In the genomic region with DNA sequence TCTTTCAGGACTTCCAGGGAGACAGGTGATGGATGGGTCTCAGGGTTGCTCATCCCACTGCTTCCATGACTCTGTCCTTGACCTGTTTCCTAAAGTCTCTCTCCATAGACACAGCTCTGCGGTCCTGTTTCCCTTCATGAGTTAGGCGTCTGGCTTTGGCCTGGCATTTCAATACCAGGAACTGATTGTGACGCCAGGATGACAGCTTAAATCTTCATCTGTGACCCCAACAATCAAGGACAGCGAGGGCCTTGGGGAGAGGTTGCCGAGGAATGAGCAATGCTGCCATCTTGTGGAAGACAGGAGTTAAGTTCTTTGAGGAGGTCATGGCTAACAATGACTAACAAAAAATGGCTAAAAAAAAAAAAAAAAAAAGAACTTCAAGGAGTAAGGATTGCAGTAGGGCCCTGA, we compare ENCODE assay signal across 8 mouse cellular contexts. TPM values are rescaled to one million over a fixed set of nuclear protein-coding genes. Genes with fewer than 3 reads are reported as not detected.
A peak's percentile ranks its signal among the peaks of the same experiment; 100 is the strongest.
DNase-seq lines count a peak whose midpoint lies in the region; ATAC-seq and TF ChIP-seq lines count a peak whose summit lies in the region.

No protein-coding gene starts in this region.

- no peak overlapping the region for H3K9ac ChIP-seq in intestine, embryonic 14.5 days (ENCODE audit: low read length)
- no peak overlapping the region for H3K9ac ChIP-seq in intestine, embryonic 16.5 days (ENCODE audit: low read depth, low read length)
- H3K9ac ChIP-seq in forebrain, embryonic 13.5 days, result 0 out of 2 replicates have a peak overlapping the region, but pooled peaks have one; percentile 16
- H3K9ac ChIP-seq in midbrain, embryonic 14.5 days (replicated peaks; ENCODE audit: low read length), result no peak overlapping the region
- no peak overlapping the region for H3K9ac ChIP-seq in stomach, postnatal 0 days (ENCODE audit: low read length)

- 0 out of 2 replicates have a peak, but pooled peaks have one; percentile 47 for ATAC-seq in intestine, embryonic 14.5 days (replicated peaks; ENCODE audit: low FRiP score, low TSS enrichment, low read depth)
- ATAC-seq in intestine, embryonic 16.5 days, result no peak
- peak; percentile 67 for ATAC-seq in forebrain, embryonic 13.5 days
- peak; percentile 62 to 71; a peak in 3 of 4 replicates for ATAC-seq in hematopoietic stem cell, adult 5-6 weeks (replicated peaks in 1 of 2; ENCODE audit: insufficient read depth in 1 of 2, low FRiP score in 2 of 2, low TSS enrichment in 1 of 2, low read depth in 1 of 2, poor library complexity in 2 of 2, severe bottlenecking in 2 of 2)
- ATAC-seq in midbrain, embryonic 14.5 days (ENCODE audit: low FRiP score, low TSS enrichment), result no peak; the same call in 1 of the 2 replicates
- ATAC-seq in stomach, postnatal 0 days (ENCODE audit: low FRiP score, low TSS enrichment), result no peak

- TF ChIP-seq EP300 in stomach, postnatal 0 days (optimal IDR thresholded peaks at IDR 0.05), result no peak

- H3K4me3 ChIP-seq in intestine, embryonic 14.5 days (ENCODE audit: low read depth, low read length), result no peak overlapping the region
- no peak overlapping the region for H3K4me3 ChIP-seq in intestine, embryonic 16.5 days (ENCODE audit: low read length)
- no peak overlapping the region for H3K4me3 ChIP-seq in forebrain, embryonic 13.5 days
- no peak overlapping the region for H3K4me3 ChIP-seq in midbrain, embryonic 14.5 days (replicated peaks; ENCODE audit: low read depth, low read length)
- H3K4me3 ChIP-seq in stomach, postnatal 0 days (ENCODE audit: low read depth, low read length), result no peak overlapping the region

- no peak overlapping the region for H3K27ac ChIP-seq in intestine, embryonic 14.5 days (ENCODE audit: low read depth)
- no peak overlapping the region for H3K27ac ChIP-seq in intestine, embryonic 16.5 days (ENCODE audit: low read length)
- H3K27ac ChIP-seq in forebrain, embryonic 13.5 days, result no peak overlapping the region
- H3K27ac ChIP-seq in midbrain, embryonic 14.5 days (replicated peaks; ENCODE audit: low read depth, low read length), result no peak overlapping the region
- no peak overlapping the region for H3K27ac ChIP-seq in stomach, postnatal 0 days (replicated peaks)

- H3K9me3 ChIP-seq in intestine, embryonic 14.5 days (ENCODE audit: control insufficient read depth, low read length), result no peaks in the 10 kb centered on the region
- H3K9me3 ChIP-seq in intestine, embryonic 16.5 days (ENCODE audit: control insufficient read depth, low read length), result no peaks in the 10 kb centered on the region
- no peaks in the 10 kb centered on the region for H3K9me3 ChIP-seq in forebrain, embryonic 13.5 days (replicated peaks)
- H3K9me3 ChIP-seq in midbrain, embryonic 14.5 days (ENCODE audit: control insufficient read depth, low read length), result no peaks in the 10 kb centered on the region
- no peaks in the 10 kb centered on the region for H3K9me3 ChIP-seq in stomach, postnatal 0 days (ENCODE audit: control insufficient read depth, low read length)

- H3K4me2 ChIP-seq in intestine, embryonic 14.5 days (ENCODE audit: low read length), result no peak overlapping the region
- no peak overlapping the region for H3K4me2 ChIP-seq in intestine, embryonic 16.5 days (ENCODE audit: low read depth, low read length)
- H3K4me2 ChIP-seq in forebrain, embryonic 13.5 days, result no peak overlapping the region
- H3K4me2 ChIP-seq in midbrain, embryonic 14.5 days (ENCODE audit: low read length), result peak overlapping the region; percentile 25
- no peak overlapping the region for H3K4me2 ChIP-seq in stomach, postnatal 0 days (replicated peaks; ENCODE audit: low read depth)

- TF ChIP-seq CTCF in stomach, postnatal 0 days (IDR thresholded peaks at IDR 0.05; ENCODE audit: low read depth), result peak; percentile 88

- no peaks in the 10 kb centered on the region for H3K36me3 ChIP-seq in intestine, embryonic 14.5 days (ENCODE audit: control insufficient read depth, insufficient read depth, low read length)
- H3K36me3 ChIP-seq in intestine, embryonic 16.5 days (ENCODE audit: control insufficient read depth, insufficient read depth, low read length), result no peaks in the 10 kb centered on the region
- no peaks in the 10 kb centered on the region for H3K36me3 ChIP-seq in forebrain, embryonic 13.5 days (ENCODE audit: poor library complexity, severe bottlenecking)
- no peaks in the 10 kb centered on the region for H3K36me3 ChIP-seq in midbrain, embryonic 14.5 days (ENCODE audit: control insufficient read depth, insufficient read depth, low read length)
- H3K36me3 ChIP-seq in stomach, postnatal 0 days (ENCODE audit: control insufficient read depth, insufficient read depth, low read length), result no peaks in the 10 kb centered on the region

- no peaks in the 10 kb centered on the region for H3K4me1 ChIP-seq in intestine, embryonic 14.5 days (replicated peaks; ENCODE audit: control insufficient read depth, insufficient read depth, low read length)
- no peaks in the 10 kb centered on the region for H3K4me1 ChIP-seq in intestine, embryonic 16.5 days (ENCODE audit: control insufficient read depth, insufficient read depth, low read length)
- no peaks in the 10 kb centered on the region for H3K4me1 ChIP-seq in forebrain, embryonic 13.5 days
- H3K4me1 ChIP-seq in midbrain, embryonic 14.5 days (ENCODE audit: control insufficient read depth, insufficient read depth, low read length), result no peaks in the 10 kb centered on the region
- H3K4me1 ChIP-seq in stomach, postnatal 0 days (replicated peaks; ENCODE audit: control insufficient read depth, insufficient read depth), result no peaks in the 10 kb centered on the region

- WGBS in intestine, embryonic 14.5 days, result 5% methylated on average over 5 of the region's 5 CpGs
- 8% methylated on average over 5 of the region's 5 CpGs for WGBS in intestine, embryonic 16.5 days
- 10% methylated on average over 5 of the region's 5 CpGs for WGBS in forebrain, embryonic 13.5 days
- WGBS in midbrain, embryonic 14.5 days, result 3% methylated on average over 5 of the region's 5 CpGs
- 9% methylated on average over 5 of the region's 5 CpGs for WGBS in stomach, postnatal 0 days

- H3K27me3 ChIP-seq in intestine, embryonic 14.5 days (replicated peaks; ENCODE audit: control insufficient read depth, insufficient read depth, low read length), result no peaks in the 10 kb centered on the region
- H3K27me3 ChIP-seq in intestine, embryonic 16.5 days (replicated peaks; ENCODE audit: control insufficient read depth, insufficient read depth, low read length), result no peaks in the 10 kb centered on the region
- H3K27me3 ChIP-seq in forebrain, embryonic 13.5 days, result no peaks in the 10 kb centered on the region
- H3K27me3 ChIP-seq in midbrain, embryonic 14.5 days (ENCODE audit: control insufficient read depth, insufficient read depth, low read length), result no peaks in the 10 kb centered on the region
- no peaks in the 10 kb centered on the region for H3K27me3 ChIP-seq in stomach, postnatal 0 days (ENCODE audit: control insufficient read depth, insufficient read depth, low read length)

- DNase-seq in intestine, embryonic 14.5 days (ENCODE audit: low spot score), result peak; percentile 78
- DNase-seq in c-Kit-negative CD71-positive TER-119-positive erythroid progenitor cells, embryonic 14.5 days (ENCODE audit: low read depth, low spot score), result peak; percentile 5
- DNase-seq in left cerebral cortex, adult 18-20 months (ENCODE audit: low spot score in 2 of 2), result peak; percentile 46 to 58
- DNase-seq in midbrain, embryonic 14.5 days, result peak; percentile 89
- DNase-seq in stomach, postnatal 0 days (ENCODE audit: low spot score), result peak; percentile 61

RNA-seq across cellular contexts. Expression of a gene that starts 25.6 kb away (rescaled TPM):
- 3.3 and 3.5 TPM in 2 replicates for polyA plus RNA-seq in intestine, embryonic 14.5 days (2014; fragmentation: Nextera tagmentation; extraction: Ambion mirVana)
- polyA plus RNA-seq in intestine, embryonic 16.5 days (2015; fragmentation: Nextera tagmentation; extraction: Ambion mirVana), result 1.3 and 1.5 TPM in 2 replicates
- 28.3 and 29.6 TPM in 2 replicates for polyA plus RNA-seq in forebrain, embryonic 13.5 days (2015; fragmentation: Nextera tagmentation; extraction: Ambion mirVana)
- total RNA-seq in hematopoietic stem cell, adult 5-6 weeks (2017), result not detected in 2 replicates
- total RNA-seq in left cerebral cortex, adult 18-20 months (2021), result 10 to 100 TPM; 51.7 to 53.0 TPM
- polyA plus RNA-seq in midbrain, embryonic 14.5 days (2014; fragmentation: Nextera tagmentation; extraction: Ambion mirVana), result 29.0 and 32.0 TPM in 2 replicates
- polyA plus RNA-seq in stomach, postnatal 0 days (2015; fragmentation: Nextera tagmentation; extraction: Ambion mirVana), result 1.5 and 2.3 TPM in 2 replicates

RNA-seq across cellular contexts. Expression of a gene that starts 34.3 kb away (rescaled TPM):
- 22.3 and 22.7 TPM in 2 replicates for polyA plus RNA-seq in intestine, embryonic 14.5 days (2014; fragmentation: Nextera tagmentation; extraction: Ambion mirVana)
- polyA plus RNA-seq in intestine, embryonic 16.5 days (2015; fragmentation: Nextera tagmentation; extraction: Ambion mirVana), result 11.6 and 13.0 TPM in 2 replicates
- 25.9 and 27.6 TPM in 2 replicates for polyA plus RNA-seq in forebrain, embryonic 13.5 days (2015; fragmentation: Nextera tagmentation; extraction: Ambion mirVana)
- 36.6 and 41.3 TPM in 2 replicates for total RNA-seq in hematopoietic stem cell, adult 5-6 weeks (2017)
- 10 to 100 TPM; 88.5 to 93.0 TPM for total RNA-seq in left cerebral cortex, adult 18-20 months (2021)
- 26.6 and 26.7 TPM in 2 replicates for polyA plus RNA-seq in midbrain, embryonic 14.5 days (2014; fragmentation: Nextera tagmentation; extraction: Ambion mirVana)
- polyA plus RNA-seq in stomach, postnatal 0 days (2015; fragmentation: Nextera tagmentation; extraction: Ambion mirVana), result 10.5 and 15.7 TPM in 2 replicates

Comparison
In these comparisons a context has a peak if more than half of its experiments do, and no peak if none do; other contexts are left out.
1. ATAC-seq: peak in intestine, embryonic 14.5 days (single experiment), forebrain, embryonic 13.5 days (single experiment) and hematopoietic stem cell, adult 5-6 weeks (2 of 2); none in intestine, embryonic 16.5 days (single experiment), midbrain, embryonic 14.5 days (single experiment) and stomach, postnatal 0 days (single experiment).
2. DNase-seq: peak in every context shown above with its lines; median percentile 89 in midbrain, embryonic 14.5 days; 78 in intestine, embryonic 14.5 days; 61 in stomach, postnatal 0 days; 52 in left cerebral cortex, adult 18-20 months; 5 in c-Kit-negative CD71-positive TER-119-positive erythroid progenitor cells, embryonic 14.5 days.